Mouse (Mus musculus) midbrain, postnatal 0 days (tissue): ENCODE data around the gene Cpne7. TPM values are rescaled to one million over a fixed set of nuclear protein-coding genes. Genes with fewer than 3 reads are reported as not detected.

ENCODE experiments used
- ATAC-seq: fragments of 200-750 bp; cut with Nextera tagmentation; 2 replicates; pipeline ENCODE4 v1.8.0; 2017; ENCODE audit warnings: moderate number of reproducible peaks, mild to moderate bottlenecking, moderate TSS enrichment, moderate library complexity; ENCODE audit not compliant: low FRiP score
- DNase-seq: peaks from one replicate; pipeline ENCODE4 v3.0.0-alpha.2; 2015; ENCODE audit warnings: low spot score
- H3K27ac ChIP-seq: fragments of 300-500 bp; sonication (generic); 2 replicates; pipeline ENCODE4 v1.5.1; 2014; ENCODE audit warnings: low read depth, mild to moderate bottlenecking, low read length, mixed read lengths
- H3K27me3 ChIP-seq: fragments of 300-500 bp; sonication (generic); 2 replicates; pipeline ENCODE4 v1.6.1; 2014; ENCODE audit warnings: low read length, control low read depth, mixed read lengths; ENCODE audit not compliant: insufficient read depth
- H3K36me3 ChIP-seq: fragments of 300-500 bp; sonication (generic); 2 replicates; pipeline ENCODE4 v1.6.1; 2014; ENCODE audit warnings: low read length, control low read depth, mixed read lengths; ENCODE audit not compliant: insufficient read depth
- H3K4me1 ChIP-seq: fragments of 300-500 bp; sonication (generic); 2 replicates; pipeline ENCODE4 v1.6.1; 2014; ENCODE audit warnings: mild to moderate bottlenecking, control low read depth, antibody characterized with exemption, low read length, mixed read lengths; ENCODE audit not compliant: insufficient read depth
- H3K4me2 ChIP-seq: fragments of 300-500 bp; sonication (generic); 2 replicates; pipeline ENCODE4 v1.6.1; 2014; ENCODE audit warnings: low read depth, mild to moderate bottlenecking, low read length, mixed read lengths; ENCODE audit not compliant: poor library complexity, severe bottlenecking
- H3K4me3 ChIP-seq: fragments of 300-500 bp; sonication (generic); 2 replicates; pipeline ENCODE4 v1.5.1; 2014; ENCODE audit warnings: low read depth, mild to moderate bottlenecking, low read length, moderate library complexity
- H3K9ac ChIP-seq: fragments of 300-500 bp; sonication (generic); replicated peaks from 2 replicates; pipeline ENCODE4 v1.6.1; 2014; ENCODE audit warnings: mild to moderate bottlenecking, low read length, moderate library complexity, mixed read lengths; ENCODE audit not compliant: poor library complexity, severe bottlenecking
- H3K9me3 ChIP-seq: fragments of 300-500 bp; sonication (generic); 2 replicates; pipeline ENCODE4 v1.6.1; 2016; ENCODE audit warnings: low read length, control low read depth
- CTCF ChIP-seq: IDR thresholded peaks from 2 replicates; pipeline ENCODE4 v1.5.1; 2016; ENCODE audit warnings: antibody characterized with exemption, mild to moderate bottlenecking
- WGBS: fragments of 180-500 bp; shearing (Covaris S2); extraction: QIAGEN DNeasy Blood & Tissue Kit; methylation state at CpG from one replicate; pipeline ENCODE4 v1.1.7; 2014; 5-methylcytosine and 5-hydroxymethylcytosine counted together
- polyA plus RNA-seq: library from polyadenylated mRNA; unstranded; fragments of >200 nt; fragmentation: Nextera tagmentation; extraction: Ambion mirVana; gene quantifications from 2 replicates; pipeline ENCODE4 v1.2.1, GENCODE M21; 2015
- total RNA-seq: library from RNA; depleted of rRNA; stranded (reverse); fragments of >200 nt; gene quantifications from 2 replicates; pipeline ENCODE4 v1.2.3, GENCODE M21; 2014

Gene Cpne7
- total and polyA plus RNA-seq, 2 experiments from 2014 or later, result 29.1 to 29.2 TPM

DNA sequence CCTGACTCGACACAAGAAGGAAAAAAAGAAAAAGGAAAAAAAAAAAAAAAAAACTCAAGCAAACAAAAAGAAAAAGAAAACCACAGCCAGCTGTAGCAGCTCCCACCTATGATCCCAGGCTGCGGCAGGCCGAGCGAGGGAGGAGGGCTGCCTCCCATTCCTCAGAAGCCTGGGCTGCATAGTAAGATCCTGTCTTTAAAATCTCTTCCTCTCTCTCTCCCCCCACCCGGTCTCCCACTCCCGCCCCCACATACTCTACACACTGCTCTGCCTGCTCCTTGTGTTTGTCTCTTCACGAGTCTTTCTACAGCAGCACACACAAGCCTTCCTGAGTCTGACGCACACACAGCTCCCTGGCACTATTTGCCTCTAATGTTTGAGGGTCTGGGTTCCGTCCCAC lies 4.9 kb downstream of the Cpne7 start:
- Histone ChIP-seq H3K27me3 (peaks cover 11% of the 10 kb centered on the region), H3K4me3 (no peak overlapping the region), H3K9ac (no peak overlapping the region), H3K9me3 (no peaks in the 10 kb centered on the region), H3K4me1 (0 out of 2 replicates have a peak, but pooled peaks cover 3% of the 10 kb centered on the region), H3K36me3 (no peaks in the 10 kb centered on the region), H3K27ac (no peak overlapping the region), H3K4me2 (no peak overlapping the region)
- WGBS, result 70% methylated on average over 9 of the region's 9 CpGs
- no peak for DNase-seq
- no peak for TF ChIP-seq CTCF
- ATAC-seq, result no peak

DNA sequence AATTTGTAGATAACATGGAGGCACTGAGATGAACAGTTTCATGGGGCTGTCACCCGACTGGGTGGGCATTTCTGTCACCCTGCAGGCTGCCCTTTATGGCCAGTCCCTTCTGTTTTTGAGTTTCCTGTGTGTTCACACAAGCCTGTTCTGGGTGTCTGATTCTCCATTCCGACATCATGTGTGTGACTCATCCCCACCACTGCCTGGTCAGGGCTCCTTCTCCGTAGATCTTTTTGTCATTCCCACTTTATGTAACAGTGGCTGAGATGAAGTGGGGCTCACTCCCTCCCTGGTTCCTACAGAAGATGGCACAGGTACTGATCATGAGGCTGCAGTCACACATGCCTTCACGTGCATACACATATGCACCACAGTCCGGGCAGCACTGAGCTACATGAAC lies 5.5 kb downstream of the Cpne7 start:
- Histone ChIP-seq H3K36me3 (no peaks in the 10 kb centered on the region), H3K4me1 (no peaks in the 10 kb centered on the region), H3K27ac (no peak overlapping the region), H3K27me3 (peaks cover 15% of the 10 kb centered on the region), H3K9me3 (no peaks in the 10 kb centered on the region), H3K4me3 (no peak overlapping the region), H3K9ac (no peak overlapping the region), H3K4me2 (no peak overlapping the region)
- DNase-seq, result no peak
- no peak for ATAC-seq
- no peak for TF ChIP-seq CTCF
- WGBS, result 77% methylated on average over 5 of the region's 5 CpGs

DNA sequence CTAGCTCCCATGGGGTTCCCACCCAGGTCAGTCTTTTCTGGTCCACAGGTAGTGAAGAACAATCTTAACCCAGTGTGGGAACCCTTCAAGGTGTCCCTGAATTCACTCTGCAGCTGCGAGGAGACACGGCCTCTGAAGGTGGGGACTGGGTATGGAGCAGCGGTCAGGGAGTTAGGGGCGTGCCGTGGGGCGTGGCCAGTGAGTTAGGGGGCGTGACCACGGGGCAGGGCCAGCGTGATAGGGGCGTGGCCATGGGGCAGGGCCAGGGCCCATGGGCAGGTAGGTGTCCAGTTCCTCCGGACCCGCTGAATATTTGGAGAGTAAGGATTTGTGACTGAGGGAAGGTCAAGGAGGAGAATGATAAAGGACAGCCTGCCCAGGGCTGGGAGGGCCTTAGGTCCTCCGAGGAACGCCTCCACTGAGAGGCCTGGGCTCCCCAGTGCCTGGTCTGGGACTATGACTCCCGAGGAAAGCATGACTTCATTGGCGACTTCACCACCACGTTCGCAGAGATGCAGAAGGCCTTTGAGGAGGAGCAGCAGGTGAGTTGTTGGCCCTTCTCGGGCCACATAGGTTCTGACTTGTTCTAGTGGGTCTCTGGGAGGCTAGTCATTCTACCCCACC lies 9.1 kb downstream of the Cpne7 start:
- H3K4me2 ChIP-seq, result no peak overlapping the region

DNA sequence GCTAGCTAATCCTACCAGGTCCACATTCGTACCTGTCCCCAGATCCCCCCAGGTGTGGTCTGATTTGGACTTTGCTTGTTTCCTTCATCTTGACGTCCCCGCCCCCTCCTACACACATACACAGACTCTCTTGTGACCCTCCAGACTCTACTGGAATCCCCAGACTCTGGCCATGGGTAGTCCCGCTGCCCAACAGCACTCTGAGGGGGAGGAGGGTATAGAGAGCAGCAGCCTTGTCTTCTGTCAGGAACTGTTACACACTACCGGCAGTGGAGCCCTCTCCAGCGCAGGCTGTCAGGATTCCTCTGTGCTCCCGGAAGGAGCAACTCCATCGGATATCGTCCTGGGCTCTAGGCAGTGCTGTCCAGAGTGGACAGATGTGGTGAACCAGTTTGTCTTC lies 13.9 kb downstream of the Cpne7 start:
- Histone ChIP-seq H3K4me1 (peaks cover 11% of the 10 kb centered on the region; the same call in 1 of the 2 replicates), H3K27ac (no peak overlapping the region), H3K9ac (no peak overlapping the region), H3K27me3 (peaks cover 8% of the 10 kb centered on the region), H3K36me3 (no peaks in the 10 kb centered on the region), H3K4me3 (no peak overlapping the region), H3K9me3 (no peaks in the 10 kb centered on the region), H3K4me2 (no peak overlapping the region)
- ATAC-seq (no peak), DNase-seq (no peak)
- TF ChIP-seq CTCF, result no peak
- 73% methylated on average over 9 of the region's 9 CpGs for WGBS

More for the DNA sequence above, 9.1 kb downstream of the Cpne7 start:
- no peaks in the 10 kb centered on the region for H3K36me3 ChIP-seq
- H3K9ac ChIP-seq, result no peak overlapping the region
- H3K27me3 ChIP-seq, result peaks cover 8% of the 10 kb centered on the region
- no peak overlapping the region for H3K27ac ChIP-seq
- H3K9me3 ChIP-seq, result no peaks in the 10 kb centered on the region
- H3K4me1 ChIP-seq, result no peaks in the 10 kb centered on the region
- WGBS, result 9% methylated on average over 19 of the region's 19 CpGs
- TF ChIP-seq CTCF, result no peak
- peak; percentile 31; the same call in 1 of the 2 replicates for ATAC-seq
- no peak overlapping the region for H3K4me3 ChIP-seq
- DNase-seq, result no peak

DNA sequence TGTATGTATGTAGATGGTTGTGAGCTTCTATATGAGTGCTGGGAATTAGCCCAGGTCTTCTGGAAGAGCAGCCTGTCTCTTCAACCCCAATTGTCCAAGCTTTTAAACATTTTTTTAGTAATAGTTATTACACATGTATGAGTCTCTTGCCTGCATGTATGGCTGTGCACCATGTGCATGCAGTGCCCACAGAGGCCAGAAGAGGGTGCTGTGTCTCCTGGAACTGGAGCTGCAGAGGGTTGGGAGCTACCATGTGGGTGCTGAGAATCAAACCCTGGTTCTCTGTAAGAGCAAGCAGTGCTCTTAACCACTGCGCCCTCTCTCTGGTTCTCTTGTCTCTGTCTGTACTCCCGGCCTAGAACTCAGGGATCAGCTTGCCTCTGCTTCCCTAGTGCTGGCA lies 15.8 kb downstream of the Cpne7 start:
- Histone ChIP-seq H3K4me2 (no peak overlapping the region), H3K9ac (no peak overlapping the region), H3K36me3 (no peaks in the 10 kb centered on the region), H3K4me1 (peaks cover 11% of the 10 kb centered on the region; the same call in 1 of the 2 replicates), H3K4me3 (no peak overlapping the region), H3K27me3 (no peaks in the 10 kb centered on the region), H3K9me3 (no peaks in the 10 kb centered on the region), H3K27ac (no peak overlapping the region)
- TF ChIP-seq CTCF, result peak; percentile 17; the same call in 1 of the 2 replicates
- ATAC-seq (no peak), DNase-seq (no peak)
- whole genome bisulfite sequencing, result 100% methylated on average over 2 of the region's 2 CpGs

DNA sequence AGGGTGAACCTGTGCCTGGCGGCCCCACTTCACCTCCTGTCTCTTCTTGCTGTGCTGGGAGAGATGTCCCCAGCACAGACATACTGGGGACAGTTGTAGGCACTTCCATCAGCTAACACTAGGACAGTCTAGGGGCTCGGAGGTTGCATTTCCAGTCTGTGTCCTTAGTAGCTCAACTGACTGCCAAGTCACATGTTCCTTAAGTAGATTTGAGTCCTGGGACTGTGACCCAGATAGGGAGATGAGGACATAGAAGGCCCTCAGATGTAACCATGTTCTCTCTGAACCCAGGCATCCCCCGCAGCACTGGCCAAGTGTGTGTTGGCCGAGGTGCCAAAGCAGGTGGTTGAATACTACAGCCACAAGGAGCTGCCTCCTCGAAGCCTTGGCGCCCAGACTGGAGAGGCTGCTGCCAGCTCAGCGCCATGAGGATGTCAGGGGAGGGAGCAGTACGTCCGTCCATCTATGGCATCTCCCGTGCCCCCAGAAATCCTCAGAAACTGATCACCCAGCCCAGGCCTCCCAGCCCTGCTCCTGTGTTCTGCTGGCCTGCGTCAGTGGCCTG lies 17.1 kb downstream of the Cpne7 start:
- H3K27ac ChIP-seq, result peak overlapping the region; percentile 82; the same call in 1 of the 2 replicates
- H3K4me2 ChIP-seq, result no peak overlapping the region
- H3K9me3 ChIP-seq, result no peaks in the 10 kb centered on the region
- no peaks in the 10 kb centered on the region for H3K27me3 ChIP-seq
- no peak for TF ChIP-seq CTCF
- no peaks in the 10 kb centered on the region for H3K36me3 ChIP-seq
- H3K9ac ChIP-seq, result no peak overlapping the region
- ATAC-seq, result no peak
- no peak for DNase-seq
- WGBS, result 92% methylated on average over 11 of the region's 11 CpGs
- no peak overlapping the region for H3K4me3 ChIP-seq
- H3K4me1 ChIP-seq, result peaks cover 11% of the 10 kb centered on the region; the same call in 1 of the 2 replicates
